Mouse (Mus musculus): Measurements from ENCODE around the gene Olfr844. TPM values are rescaled to one million over a fixed set of nuclear protein-coding genes. Genes with fewer than 3 reads are reported as not detected.

Olfr844 gene
- not detected for total RNA-seq (2018; cell fraction: chromatin; rRNA removed)
- not detected for total RNA-seq (2018; cell fraction: cytosol; rRNA removed)
- not detected for total RNA-seq (2018; cell fraction: nucleus; rRNA removed)
- polyA plus RNA-seq (2018) = not detected in 3 replicates

DNA sequence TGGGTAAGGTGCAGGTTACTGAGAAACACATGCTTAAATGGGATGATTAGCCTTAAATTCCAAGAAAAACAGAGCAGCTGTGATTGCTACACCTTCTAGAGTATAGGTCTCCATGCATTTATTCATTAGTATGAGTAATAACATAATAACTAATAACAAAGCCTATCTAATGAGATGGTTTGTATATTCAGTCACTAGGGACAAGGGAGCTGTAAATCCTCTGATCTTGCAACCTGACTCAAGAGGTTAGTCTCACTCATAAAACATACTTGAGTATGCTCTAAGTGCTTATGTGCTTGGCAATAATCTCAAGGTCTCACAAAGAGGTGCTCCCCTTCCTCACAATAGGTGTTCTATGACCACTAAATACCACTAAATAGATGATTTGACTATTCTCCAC lies at the start of gene Olfr844:
Olfr844 (plus strand) TSS at position 301 of the 400 bp plus-strand sequence.
- no peak within 1 kb of the TSS for H3K27ac ChIP-seq
- no peak within 1 kb of the TSS for H3K4me3 ChIP-seq (ENCODE audit: inconsistent target)
- no peaks in the 10 kb centered on the region for H3K79me2 ChIP-seq (ENCODE audit: inconsistent target)
- H3K36me3 ChIP-seq (ENCODE audit: inconsistent target) = no peaks in the 10 kb centered on the region

DNA sequence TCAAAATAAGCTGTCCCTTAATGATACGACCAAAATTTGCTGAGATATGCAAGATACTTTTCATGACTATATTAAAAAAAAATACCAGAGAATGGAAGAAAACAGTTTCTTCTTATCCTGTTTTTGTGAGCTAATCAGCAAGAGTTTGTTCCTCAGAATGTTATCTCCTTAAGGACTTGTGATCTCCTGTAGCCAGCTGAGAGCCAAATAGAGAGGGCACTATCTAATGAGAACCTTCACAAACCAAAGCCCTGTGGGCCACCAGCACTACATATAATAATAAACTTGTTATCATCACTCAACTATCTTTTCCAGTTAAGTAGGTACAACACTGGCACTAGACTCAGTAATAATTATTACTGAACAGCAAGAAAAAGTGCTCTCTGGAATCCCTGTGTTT lies 20.0 kb downstream of the Olfr844 start, which contains the start of gene Olfr845:
Olfr845 (plus strand) TSS at position 301 of the 400 bp plus-strand sequence.
- no peak within 1 kb of the TSS for H3K4me3 ChIP-seq (ENCODE audit: inconsistent target)
- WGBS (ENCODE audit: missing documents) = 67% methylated on average over 1 of the region's 1 CpGs

DNA sequence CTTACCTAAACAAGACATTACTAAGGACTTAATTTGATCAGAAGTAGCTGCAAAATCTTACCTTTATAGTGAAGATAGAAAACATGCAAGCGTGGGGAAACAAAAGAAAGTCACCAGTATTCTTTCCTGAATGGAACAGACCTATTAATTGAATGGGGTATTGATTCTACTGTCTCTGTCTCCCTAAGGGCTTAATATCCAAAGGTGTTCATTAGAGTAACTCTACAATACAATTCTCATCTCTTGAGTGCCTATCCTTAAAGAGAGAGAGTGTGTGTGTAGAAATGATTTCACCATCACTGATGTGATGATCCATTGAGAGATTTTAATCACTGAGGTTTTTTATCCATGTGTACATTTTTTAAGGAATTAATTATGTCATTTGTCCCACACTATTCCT lies 47.8 kb downstream of the Olfr844 start, which contains the start of gene Olfr846:
Olfr846 (minus strand) TSS at position 101 of the 400 bp plus-strand sequence.
- 45% methylated on average over 1 of the region's 1 CpGs for WGBS (ENCODE audit: missing documents)
- Histone ChIP-seq H3K27ac (no peak within 1 kb of the TSS), H3K4me3 (ENCODE audit: inconsistent target) (no peak within 1 kb of the TSS), H3K79me2 (ENCODE audit: inconsistent target) (no peaks in the 10 kb centered on the region), H3K36me3 (ENCODE audit: inconsistent target) (no peaks in the 10 kb centered on the region)

More for the DNA sequence above, 20.0 kb downstream of the Olfr844 start, which contains the start of gene Olfr845:
- Histone ChIP-seq H3K27ac (no peak within 1 kb of the TSS), H3K36me3 (ENCODE audit: inconsistent target) (no peaks in the 10 kb centered on the region), H3K79me2 (ENCODE audit: inconsistent target) (no peaks in the 10 kb centered on the region)

Other genes with a start within 250 kb of the Olfr844 start
- not detected in 3 replicates for gene Olfr836, start 196.0 kb upstream of the Olfr844 start, polyA plus RNA-seq (2018)
- not detected in 3 replicates for gene Olfr837, start 180.0 kb upstream of the Olfr844 start, polyA plus RNA-seq (2018)
- gene Olfr839-ps1, start 139.0 kb upstream of the Olfr844 start, polyA plus RNA-seq (2018) = not detected in 3 replicates
- not detected in 3 replicates for gene Olfr843, start 64.4 kb upstream of the Olfr844 start, polyA plus RNA-seq (2018)
- not detected in 3 replicates for gene Olfr845, start 20.1 kb downstream of the Olfr844 start, polyA plus RNA-seq (2018)
- gene Olfr846, start 47.7 kb downstream of the Olfr844 start, polyA plus RNA-seq (2018) = not detected in 3 replicates
- gene Olfr847, start 62.3 kb downstream of the Olfr844 start, polyA plus RNA-seq (2018) = not detected in 3 replicates
- not detected in 3 replicates for gene Olfr849, start 123.9 kb downstream of the Olfr844 start, polyA plus RNA-seq (2018)
- gene Olfr850, start 161.9 kb downstream of the Olfr844 start, polyA plus RNA-seq (2018) = not detected in 3 replicates
- not detected in 3 replicates for gene Olfr851, start 176.9 kb downstream of the Olfr844 start, polyA plus RNA-seq (2018)
- gene Olfr853, start 224.7 kb downstream of the Olfr844 start, polyA plus RNA-seq (2018) = not detected in 3 replicates